ENCODE assay signal across 51 mouse cellular contexts in the genomic region with DNA sequence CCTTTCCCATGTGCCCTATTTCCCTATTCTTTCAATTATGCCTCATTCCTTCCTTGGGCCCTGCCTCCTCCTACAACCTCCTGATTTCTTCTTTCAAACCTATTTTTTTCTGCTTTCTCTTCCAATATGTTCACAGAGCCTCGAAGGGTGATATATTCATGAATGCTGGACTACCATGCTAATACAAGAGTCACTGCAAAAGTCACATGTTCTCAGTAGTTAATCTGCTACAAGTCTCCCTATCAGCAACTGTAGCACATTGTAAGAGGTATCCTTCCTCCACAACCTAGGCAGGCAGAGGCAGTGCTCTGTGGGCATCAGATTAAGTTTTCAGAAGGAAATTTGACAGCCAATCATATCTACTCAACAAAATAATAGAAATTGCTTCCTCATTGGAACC. TPM values are rescaled to one million over a fixed set of nuclear protein-coding genes. Genes with fewer than 3 reads are reported as not detected.
"Had no signal": no experiment of that assay in that cellular context is flagged by ENCODE, and none has a peak within 500 bp of the region (broad histone marks: within the 10 kb centered on the region; RNA-seq: fewer than 3 reads in every experiment).

No protein-coding gene starts in this region.

- H3K4me1 ChIP-seq: hindbrain, embryonic 12.5 days; hindbrain, embryonic 13.5 days; hindbrain, embryonic 15.5 days; intestine, embryonic 15.5 days had no signal

- DNase-seq: heart, postnatal 10 days; heart, postnatal 14 days; heart, postnatal 36 days; heart, postnatal 4 days; kidney, adult 11 months; kidney, adult 18-20 months; kidney, adult 2 months; kidney, adult 8-10 months; kidney, adult 9 months; kidney, postnatal 10 days; kidney, postnatal 14 days; kidney, postnatal 25 days; kidney, postnatal 36 days; kidney, postnatal 4 days; layer of hippocampus, adult 9-11 months; layer of hippocampus, postnatal 36 days had no signal

- H3K9me3 ChIP-seq: heart, embryonic 10.5 days; heart, embryonic 12.5 days; heart, embryonic 13.5 days; heart, embryonic 15.5 days; hindbrain, embryonic 10.5 days; hindbrain, embryonic 12.5 days; hindbrain, embryonic 13.5 days; hindbrain, embryonic 15.5 days; intestine, embryonic 15.5 days; kidney, embryonic 15.5 days had no signal

- H3K4me2 ChIP-seq: heart, embryonic 11.5 days; heart, embryonic 12.5 days; heart, embryonic 13.5 days; heart, embryonic 15.5 days; hindbrain, embryonic 12.5 days; hindbrain, embryonic 13.5 days; hindbrain, embryonic 14.5 days; hindbrain, embryonic 15.5 days; intestine, embryonic 15.5 days; kidney, embryonic 15.5 days had no signal

- ATAC-seq: hindbrain, embryonic 16.5 days; hindbrain, postnatal 0 days; inflammation-experienced regulatory T-cells, adult 6 months; intestine, embryonic 15.5 days; intestine, embryonic 16.5 days; intestine, postnatal 0 days had no signal

- H3K4me3 ChIP-seq: heart, embryonic 10.5 days; heart, embryonic 12.5 days; heart, embryonic 13.5 days; heart, embryonic 15.5 days; hindbrain, embryonic 10.5 days; hindbrain, embryonic 12.5 days; hindbrain, embryonic 13.5 days; hindbrain, embryonic 15.5 days; intestine, embryonic 15.5 days; kidney, embryonic 15.5 days; layer of hippocampus, adult 2 months had no signal

- H3K27me3 ChIP-seq: heart, embryonic 12.5 days; heart, embryonic 13.5 days; heart, embryonic 15.5 days; hindbrain, embryonic 12.5 days; hindbrain, embryonic 13.5 days; hindbrain, embryonic 15.5 days; intestine, embryonic 15.5 days; kidney, embryonic 15.5 days had no signal

- H3K36me3 ChIP-seq: heart, embryonic 10.5 days; heart, embryonic 12.5 days; heart, embryonic 13.5 days; heart, embryonic 15.5 days; hindbrain, embryonic 10.5 days; hindbrain, embryonic 12.5 days; hindbrain, embryonic 13.5 days; hindbrain, embryonic 15.5 days; intestine, embryonic 15.5 days; kidney, embryonic 15.5 days had no signal

- H3K9ac ChIP-seq: heart, embryonic 12.5 days; heart, embryonic 13.5 days; heart, embryonic 15.5 days; hindbrain, embryonic 12.5 days; hindbrain, embryonic 13.5 days; hindbrain, embryonic 14.5 days; hindbrain, embryonic 15.5 days; intestine, embryonic 15.5 days; kidney, embryonic 15.5 days had no signal

- H3K27ac ChIP-seq: heart, embryonic 10.5 days; heart, embryonic 13.5 days; heart, embryonic 15.5 days; hindbrain, embryonic 10.5 days; hindbrain, embryonic 12.5 days; hindbrain, embryonic 13.5 days; hindbrain, embryonic 14.5 days; hindbrain, embryonic 15.5 days; hindbrain, postnatal 0 days; intestine, embryonic 15.5 days; kidney, embryonic 15.5 days; kidney, postnatal 0 days; layer of hippocampus, adult 2 months had no signal

RNA-seq across cellular contexts. Expression of a gene that starts 39.4 kb away (rescaled TPM):
- total RNA-seq: heart, postnatal 10 days; heart, postnatal 14 days; heart, postnatal 25 days; heart, postnatal 36 days; heart, postnatal 4 days; hematopoietic stem cell, adult 5-6 weeks; hindbrain, postnatal 0 days; layer of hippocampus, adult 18-20 months; layer of hippocampus, adult 2 months; layer of hippocampus, adult 8-10 months; layer of hippocampus, postnatal 10 days; layer of hippocampus, postnatal 14 days; layer of hippocampus, postnatal 25 days; layer of hippocampus, postnatal 36 days; left cerebral cortex, adult 18-20 months had no signal
- polyA plus RNA-seq: heart, embryonic 10.5 days; heart, embryonic 11.5 days; heart, embryonic 12.5 days; heart, embryonic 13.5 days; heart, embryonic 14.5 days; heart, embryonic 15.5 days; heart, embryonic 16.5 days; heart, postnatal 0 days; hindbrain, embryonic 10.5 days; hindbrain, embryonic 11.5 days; hindbrain, embryonic 12.5 days; hindbrain, embryonic 13.5 days; hindbrain, embryonic 14.5 days; hindbrain, embryonic 15.5 days; hindbrain, embryonic 16.5 days; hindbrain, postnatal 0 days; inflammation-experienced regulatory T-cells, adult 6 months; intestine, embryonic 14.5 days; intestine, embryonic 15.5 days; intestine, embryonic 16.5 days; intestine, postnatal 0 days; kidney, adult 2 months; kidney, embryonic 14.5 days; kidney, embryonic 15.5 days; kidney, embryonic 16.5 days; kidney, postnatal 0 days; large intestine, adult 2 months had no signal
